Comparison of ENCODE assay signal across 9 mouse cellular contexts in the genomic region with DNA sequence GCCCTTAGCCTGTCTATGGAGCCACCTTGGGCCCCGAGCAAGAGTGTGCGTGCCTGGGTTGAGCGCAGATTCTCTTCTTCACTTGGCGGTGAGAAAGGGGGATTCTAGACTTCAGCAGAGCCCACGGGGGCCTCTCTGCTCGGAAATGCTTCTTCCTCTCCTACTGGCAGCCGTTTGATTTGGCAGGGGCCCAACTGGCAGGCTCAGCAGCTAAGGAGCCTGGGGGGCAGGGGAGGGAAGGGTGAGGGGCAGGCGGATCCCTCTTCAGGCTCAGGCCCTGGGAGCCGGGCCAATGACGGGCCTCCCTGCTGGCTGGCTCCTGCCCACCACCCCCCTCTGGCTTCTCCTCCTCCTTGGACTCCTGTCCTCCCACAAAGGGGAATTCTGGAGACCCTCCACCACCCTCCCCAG. TPM values are rescaled to one million over a fixed set of nuclear protein-coding genes. Genes with fewer than 3 reads are reported as not detected.
DNase-seq lines count a peak whose midpoint lies in the region; ATAC-seq lines count a peak whose summit lies in the region.
"Had no signal": no experiment of that assay in that cellular context is flagged by ENCODE, and none has a peak within 500 bp of the region (broad histone marks: within the 10 kb centered on the region; RNA-seq: fewer than 3 reads in every experiment).

No protein-coding gene starts in this region.

- ATAC-seq in intestine, embryonic 16.5 days = peak; percentile 93
- ATAC-seq in CD4-positive, CD25-positive, alpha-beta regulatory T cell, adult 4 months = no peak

- no peaks in the 10 kb centered on the region for H3K27me3 ChIP-seq in embryonic facial prominence, embryonic 10.5 days (replicated peaks; ENCODE audit: low read depth, poor library complexity, severe bottlenecking)
- H3K27me3 ChIP-seq in intestine, embryonic 16.5 days (replicated peaks; ENCODE audit: control insufficient read depth, insufficient read depth, low read length) = no peaks in the 10 kb centered on the region

- H3K4me3 ChIP-seq in embryonic facial prominence, embryonic 10.5 days = peak overlapping the region; percentile 31
- H3K4me3 ChIP-seq in intestine, embryonic 16.5 days (ENCODE audit: low read length) = no peak overlapping the region

- peak overlapping the region; percentile 45 for H3K4me2 ChIP-seq in intestine, embryonic 16.5 days (ENCODE audit: low read depth, low read length)

- peaks cover 74% of the 10 kb centered on the region for H3K4me1 ChIP-seq in embryonic facial prominence, embryonic 10.5 days
- H3K4me1 ChIP-seq in intestine, embryonic 16.5 days (ENCODE audit: control insufficient read depth, insufficient read depth, low read length) = peaks cover 11% of the 10 kb centered on the region

- H3K9ac ChIP-seq in intestine, embryonic 16.5 days (ENCODE audit: low read depth, low read length) = peak overlapping the region; percentile 48

- H3K36me3 ChIP-seq in embryonic facial prominence, embryonic 10.5 days (replicated peaks) = no peaks in the 10 kb centered on the region
- no peaks in the 10 kb centered on the region for H3K36me3 ChIP-seq in intestine, embryonic 16.5 days (ENCODE audit: control insufficient read depth, insufficient read depth, low read length)

- DNase-seq in adrenal gland, adult (ENCODE audit: inconsistent age in 2 of 2, low spot score in 1 of 2) = peak; percentile 56 to 80
- peak; percentile 65 for DNase-seq in embryonic facial prominence, embryonic 10.5 days (ENCODE audit: low spot score)
- DNase-seq in heart, adult 11 months = peak; percentile 98
- peak; percentile 36 to 68 for DNase-seq in left cerebral cortex, adult 8-10 months (ENCODE audit: low spot score in 2 of 2)
- peak; percentile 96 to 98 for DNase-seq in lung, postnatal 4 days
- peak; percentile 58 for DNase-seq in skeletal muscle tissue, adult 2 months (ENCODE audit: low read depth, low spot score)

- H3K9me3 ChIP-seq in embryonic facial prominence, embryonic 10.5 days = no peaks in the 10 kb centered on the region
- H3K9me3 ChIP-seq in intestine, embryonic 16.5 days (ENCODE audit: control insufficient read depth, low read length) = no peaks in the 10 kb centered on the region

- WGBS in embryonic facial prominence, embryonic 10.5 days = 17% methylated on average over 10 of the region's 10 CpGs
- WGBS in intestine, embryonic 16.5 days = 12% methylated on average over 10 of the region's 10 CpGs

- H3K27ac ChIP-seq in embryonic facial prominence, embryonic 10.5 days (replicated peaks) = peak overlapping the region; percentile 84
- H3K27ac ChIP-seq in intestine, embryonic 16.5 days (ENCODE audit: low read length) = peak overlapping the region; percentile 86

RNA-seq across cellular contexts. Expression of gene Mrps18a, which starts 26.7 kb away (rescaled TPM):
- 152 and 154 TPM in 2 replicates for polyA plus RNA-seq in embryonic facial prominence, embryonic 10.5 days (2016; fragmentation: Nextera tagmentation; extraction: Ambion mirVana)
- polyA plus RNA-seq in intestine, embryonic 16.5 days (2015; fragmentation: Nextera tagmentation; extraction: Ambion mirVana) = 159 and 164 TPM in 2 replicates
- total RNA-seq in left cerebral cortex, adult 8-10 months (2022) = 10 to 100 TPM; 85.2 to 92.1 (median 89.0) TPM
- 100 to 1,000 TPM; 112 to 139 TPM for polyA plus RNA-seq in CD4-positive, CD25-positive, alpha-beta regulatory T cell, adult 4 months (2017; shearing (Covaris generic))

RNA-seq across cellular contexts. Expression of gene Vegfa, which starts 51.9 kb away (rescaled TPM):
- polyA plus RNA-seq in embryonic facial prominence, embryonic 10.5 days (2016; fragmentation: Nextera tagmentation; extraction: Ambion mirVana) = 2.1 and 2.3 TPM in 2 replicates
- 2.7 and 3.3 TPM in 2 replicates for polyA plus RNA-seq in intestine, embryonic 16.5 days (2015; fragmentation: Nextera tagmentation; extraction: Ambion mirVana)
- total RNA-seq in left cerebral cortex, adult 8-10 months (2022) = 10 to 100 TPM; 77.1 to 81.3 (median 79.9) TPM
- not detected for polyA plus RNA-seq in CD4-positive, CD25-positive, alpha-beta regulatory T cell, adult 4 months (2017; shearing (Covaris generic))

RNA-seq across cellular contexts. Expression of gene Rsph9, which starts 59.9 kb away (rescaled TPM):
- 9.8 and 10.2 TPM in 2 replicates for polyA plus RNA-seq in embryonic facial prominence, embryonic 10.5 days (2016; fragmentation: Nextera tagmentation; extraction: Ambion mirVana)
- 6.4 and 8.8 TPM in 2 replicates for polyA plus RNA-seq in intestine, embryonic 16.5 days (2015; fragmentation: Nextera tagmentation; extraction: Ambion mirVana)
- 10 to 100 TPM; 17.8 to 21.3 (median 19.5) TPM for total RNA-seq in left cerebral cortex, adult 8-10 months (2022)
- 1 to 10 TPM; 2.1 to 2.7 TPM for polyA plus RNA-seq in CD4-positive, CD25-positive, alpha-beta regulatory T cell, adult 4 months (2017; shearing (Covaris generic))
- total RNA-seq: neutrophil, adult 5-6 weeks had no signal
